Mouse (Mus musculus): Measurements from ENCODE around the gene Rps11.
"Not testable (repeated sequence)": the region's sequence is repeated elsewhere in the genome, so short reads cannot be mapped to it uniquely, and the experiment has no call there.

The Rps11 gene

GRCm38 (mm10) chr7:45111940-45112339, 12.3 kb downstream of the Rps11 start:
- no peak for DNase-seq (ENCODE audit: extremely low spot score, low read depth, low spot score)

GRCm38 (mm10) chr7:45110089-45110488, 14.2 kb downstream of the Rps11 start:
- not testable (repeated sequence) for DNase-seq (ENCODE audit: extremely low spot score, low read depth, low spot score)

DNA sequence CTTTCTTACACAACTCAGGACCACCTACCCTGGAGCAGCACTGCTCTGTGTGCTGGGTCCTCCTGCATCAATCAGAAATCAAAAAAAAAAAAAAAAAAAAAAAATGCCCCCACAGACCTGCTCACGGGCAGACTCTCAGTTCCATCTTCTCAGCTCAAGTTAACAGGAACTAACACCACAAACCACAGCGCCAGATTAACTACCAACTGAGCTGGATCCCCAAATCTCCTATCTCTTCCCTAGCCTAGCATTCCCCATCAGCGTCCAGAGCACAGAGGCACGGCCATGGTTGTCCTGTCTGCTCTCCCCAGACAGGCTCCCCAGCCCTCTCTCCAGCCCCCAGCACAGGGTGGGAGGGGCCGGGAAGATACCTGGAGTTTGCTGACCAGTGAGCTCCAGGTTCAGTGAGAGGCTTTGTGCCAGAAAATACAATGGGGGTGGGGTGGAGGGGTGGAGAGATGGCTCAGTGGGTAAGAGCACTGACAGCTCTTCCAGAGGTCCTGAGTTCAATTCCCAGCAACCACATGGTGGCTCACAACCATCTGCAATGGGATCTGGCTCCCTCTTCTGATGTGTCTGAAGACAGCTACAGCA, 17.1 kb downstream of the Rps11 start:
- no peak for DNase-seq (ENCODE audit: extremely low spot score, low read depth, low spot score)

- no peak for DNase-seq (ENCODE audit: extremely low spot score, low read depth, low spot score)
Measured at GRCm38 (mm10) chr7:45106441-45106840, 17.8 kb downstream of the Rps11 start.

DNA sequence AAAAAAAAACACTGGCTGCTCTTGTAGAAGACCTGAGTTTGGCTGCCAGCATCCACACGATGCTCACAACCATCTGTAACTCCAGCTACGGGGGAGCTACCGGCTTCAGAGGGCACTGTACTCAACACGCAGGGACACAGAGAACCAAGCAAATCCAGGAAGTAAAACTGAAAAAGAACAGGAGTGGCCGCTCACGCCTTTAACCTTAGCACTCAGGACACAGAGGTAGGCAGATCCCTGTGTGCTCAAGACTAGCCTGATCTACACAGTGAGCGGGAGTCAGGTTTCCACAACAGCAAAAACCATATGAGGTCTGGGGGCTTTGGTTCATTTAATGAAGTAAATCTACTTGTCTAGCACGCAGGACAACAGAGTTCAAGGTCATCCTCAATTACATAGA, 18.7 kb downstream of the Rps11 start:
- no peak for DNase-seq (ENCODE audit: extremely low spot score, low read depth, low spot score)

DNA sequence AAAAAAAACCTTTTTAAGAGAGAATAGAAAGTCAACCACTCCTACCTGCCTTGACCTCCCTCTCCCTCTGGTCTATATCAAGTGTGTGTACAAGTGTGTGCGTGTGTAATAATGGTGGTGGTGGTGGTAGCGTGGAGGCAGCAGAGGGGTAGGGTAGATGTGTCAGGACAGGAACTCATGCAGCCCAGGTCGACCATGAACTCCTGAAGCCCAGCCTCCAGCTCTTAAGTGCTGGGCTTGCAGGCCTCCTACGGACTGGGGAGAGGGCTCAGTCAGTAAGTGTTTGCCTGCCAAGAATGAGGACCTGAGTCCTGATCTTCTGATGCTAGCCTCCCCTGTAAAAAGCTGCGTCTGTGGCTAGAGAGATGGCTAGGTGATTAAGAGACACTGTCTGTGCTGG, 19.3 kb downstream of the Rps11 start:
- no peak for DNase-seq (ENCODE audit: extremely low spot score, low read depth, low spot score)

DNA sequence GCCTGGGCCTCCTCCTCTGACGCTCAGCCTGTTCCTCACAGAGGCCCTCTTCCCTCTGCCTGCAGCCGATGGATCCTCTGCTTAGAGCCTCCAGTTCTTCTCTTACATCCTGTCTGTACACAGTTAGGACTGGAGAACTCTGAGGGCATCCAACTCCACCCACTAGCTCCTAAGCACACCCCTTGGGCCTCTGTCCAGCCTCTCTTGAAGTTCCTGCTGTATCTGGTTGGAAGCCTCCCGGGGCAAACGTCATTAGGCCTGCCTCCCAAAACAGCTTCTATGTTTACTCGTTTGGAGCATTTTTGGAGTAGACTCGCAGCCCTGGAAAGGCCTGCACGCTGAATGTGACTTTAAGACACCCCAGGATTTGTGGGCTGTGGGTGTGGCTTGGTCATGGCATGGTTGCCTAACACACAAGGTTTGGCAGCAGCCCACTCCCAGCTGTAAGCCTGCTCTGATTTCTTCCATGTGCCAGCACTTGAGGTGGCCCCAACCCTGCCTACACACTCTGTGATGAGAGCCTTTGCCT, 20.5 kb downstream of the Rps11 start, which contains the start of gene Fcgrt:
Fcgrt (minus strand) TSS at position 200 of the 529 bp plus-strand sequence.
- no peak for DNase-seq (ENCODE audit: extremely low spot score, low read depth, low spot score)

DNA sequence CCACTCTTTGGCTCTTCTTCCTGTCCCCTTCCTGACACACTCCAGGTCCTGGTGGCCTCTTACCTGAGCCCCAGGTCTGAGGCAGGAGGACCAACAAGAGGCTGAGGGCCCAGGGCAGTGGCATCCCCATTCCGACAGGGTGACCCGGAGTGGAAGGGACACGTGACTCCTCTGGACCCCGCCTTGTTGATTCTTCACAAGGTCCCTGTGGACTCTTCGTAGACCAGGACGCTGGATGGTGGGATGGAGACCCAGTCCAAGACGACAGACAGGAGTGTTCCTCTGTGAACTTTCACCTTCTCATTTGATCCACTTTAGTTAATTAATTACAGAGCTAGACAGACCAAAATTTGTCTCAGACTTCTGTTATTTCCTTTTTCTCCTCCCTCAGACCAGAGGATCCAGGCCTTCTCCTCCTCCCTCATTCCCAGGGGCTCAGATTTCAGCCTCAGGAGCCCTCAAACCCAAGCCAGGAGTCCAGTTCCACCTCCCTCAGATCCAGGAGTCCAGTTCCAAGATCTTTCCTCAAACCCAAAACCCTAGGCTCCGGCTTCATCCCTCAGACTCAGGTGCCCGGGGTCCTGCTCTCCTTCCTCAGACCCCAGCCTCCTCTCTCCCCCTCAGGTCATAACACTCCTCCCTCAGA, 21.2 kb downstream of the Rps11 start:
- no peak for DNase-seq (ENCODE audit: extremely low spot score, low read depth, low spot score)

DNA sequence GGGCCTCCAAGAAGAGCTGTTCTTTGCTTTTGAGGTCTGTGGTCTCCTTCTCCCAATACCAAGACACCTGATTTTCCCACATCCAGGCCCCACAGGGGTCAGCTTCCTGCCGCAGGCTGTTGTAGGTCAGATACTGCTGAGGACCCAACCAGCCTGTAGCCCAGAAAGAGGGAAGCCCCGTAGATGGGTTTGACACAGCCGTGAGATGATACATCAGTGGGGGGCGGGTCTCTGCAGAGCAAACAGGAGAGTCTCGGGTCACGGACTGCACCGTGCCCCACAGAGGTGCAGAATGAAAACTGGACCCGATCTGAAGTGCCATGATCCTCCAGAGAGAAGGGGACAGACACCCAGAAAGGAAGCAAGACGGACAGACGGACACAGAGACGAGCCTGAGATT, 21.8 kb downstream of the Rps11 start:
- no peak for DNase-seq (ENCODE audit: extremely low spot score, low read depth, low spot score)

DNA sequence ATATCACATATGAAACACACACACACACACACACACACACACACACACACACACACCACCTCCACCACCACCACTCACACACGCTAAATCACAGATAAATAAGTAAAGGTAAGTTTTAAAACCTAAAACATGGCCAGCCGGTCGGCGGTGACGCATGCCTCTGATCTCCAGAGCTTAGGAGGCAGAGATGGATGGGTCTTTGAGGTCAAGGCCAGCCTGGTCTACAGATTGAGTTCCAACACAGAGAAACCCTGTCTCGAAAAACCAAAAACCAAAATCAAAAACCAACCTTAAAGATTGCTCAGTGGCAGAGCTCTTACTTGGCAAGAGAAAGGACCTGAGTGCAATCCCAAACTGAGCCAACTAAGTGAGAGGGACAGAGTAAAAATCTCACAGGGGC, 24.2 kb downstream of the Rps11 start:
- no peak for DNase-seq (ENCODE audit: extremely low spot score, low read depth, low spot score)

- no peak for DNase-seq (ENCODE audit: extremely low spot score, low read depth, low spot score)
Measured at GRCm38 (mm10) chr7:45098541-45099240, 25.5 kb downstream of the Rps11 start.

- DNase-seq (ENCODE audit: extremely low spot score, low read depth, low spot score) = no peak
Measured at GRCm38 (mm10) chr7:45097479-45097878, 26.8 kb downstream of the Rps11 start.

- not testable (repeated sequence) for DNase-seq (ENCODE audit: extremely low spot score, low read depth, low spot score)
Measured at GRCm38 (mm10) chr7:45095965-45096364, 28.3 kb downstream of the Rps11 start.

DNA sequence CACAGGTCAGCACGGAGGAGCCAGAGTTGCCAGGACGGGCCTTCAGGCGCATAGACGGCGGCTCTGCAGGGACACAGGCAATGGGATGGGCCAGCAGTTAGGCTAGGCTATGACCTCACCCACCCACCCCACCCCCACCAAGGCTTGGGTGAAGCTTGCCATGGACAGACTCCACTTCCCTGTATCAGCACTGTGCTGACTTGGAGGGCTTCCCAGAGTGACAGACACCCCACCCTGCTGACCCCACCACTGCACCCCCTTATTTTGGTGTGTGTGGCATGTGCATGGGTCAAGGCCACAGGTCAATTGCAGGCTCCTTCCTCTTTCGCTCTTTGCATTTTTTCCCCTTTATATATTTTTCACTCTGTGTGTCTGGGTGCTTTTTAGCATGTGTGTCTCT, 28.9 kb downstream of the Rps11 start:
- no peak for DNase-seq (ENCODE audit: extremely low spot score, low read depth, low spot score)

- no peak for DNase-seq (ENCODE audit: extremely low spot score, low read depth, low spot score)
Measured at GRCm38 (mm10) chr7:45094121-45094520, 30.1 kb downstream of the Rps11 start.

DNA sequence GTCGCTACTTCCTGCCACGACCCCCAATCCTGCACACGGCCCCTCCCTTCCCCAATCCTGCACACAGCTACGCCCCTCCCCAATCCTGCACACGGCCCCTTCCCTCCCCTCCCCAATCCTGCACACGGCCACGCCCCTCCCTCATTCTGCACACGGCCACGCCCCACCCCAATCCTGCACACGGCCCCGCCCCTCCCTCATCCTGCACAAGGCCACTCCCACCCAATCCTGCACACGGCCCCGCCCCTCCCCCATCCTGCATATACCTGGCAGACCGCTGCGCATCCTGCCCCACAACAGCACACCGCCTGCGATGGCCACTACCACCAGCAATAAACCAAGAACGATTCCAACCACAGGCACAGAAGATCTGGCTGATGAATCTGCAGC, 30.7 kb downstream of the Rps11 start:
- no peak for DNase-seq (ENCODE audit: extremely low spot score, low read depth, low spot score)

GRCm38 (mm10) chr7:45092828-45093515, 31.3 kb downstream of the Rps11 start:
- no peak for DNase-seq (ENCODE audit: extremely low spot score, low read depth, low spot score)

DNA sequence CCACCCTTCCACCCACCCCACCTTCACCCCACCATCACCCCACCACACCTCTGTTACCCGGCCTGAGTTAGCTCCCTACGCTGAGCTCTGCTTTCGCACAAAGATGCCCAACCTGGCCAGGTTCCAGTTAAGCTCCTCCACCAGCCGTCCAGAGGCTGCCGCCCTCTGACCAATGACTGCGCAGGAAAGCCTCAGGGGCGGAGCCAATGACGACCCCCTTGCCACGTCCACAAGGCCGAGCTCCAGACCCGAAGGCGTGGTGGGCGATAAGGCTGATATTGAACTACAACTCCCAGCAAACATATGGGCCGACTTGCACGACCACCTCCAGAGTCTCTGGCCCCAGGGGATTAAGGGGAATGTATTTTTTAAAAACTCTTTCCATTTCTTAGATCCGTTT, 32.2 kb downstream of the Rps11 start, which contains the start of gene Rcn3:
Rcn3 (minus strand) TSS at position 174 of the 400 bp plus-strand sequence.
- peak; percentile 90 for DNase-seq (ENCODE audit: extremely low spot score, low read depth, low spot score)

DNA sequence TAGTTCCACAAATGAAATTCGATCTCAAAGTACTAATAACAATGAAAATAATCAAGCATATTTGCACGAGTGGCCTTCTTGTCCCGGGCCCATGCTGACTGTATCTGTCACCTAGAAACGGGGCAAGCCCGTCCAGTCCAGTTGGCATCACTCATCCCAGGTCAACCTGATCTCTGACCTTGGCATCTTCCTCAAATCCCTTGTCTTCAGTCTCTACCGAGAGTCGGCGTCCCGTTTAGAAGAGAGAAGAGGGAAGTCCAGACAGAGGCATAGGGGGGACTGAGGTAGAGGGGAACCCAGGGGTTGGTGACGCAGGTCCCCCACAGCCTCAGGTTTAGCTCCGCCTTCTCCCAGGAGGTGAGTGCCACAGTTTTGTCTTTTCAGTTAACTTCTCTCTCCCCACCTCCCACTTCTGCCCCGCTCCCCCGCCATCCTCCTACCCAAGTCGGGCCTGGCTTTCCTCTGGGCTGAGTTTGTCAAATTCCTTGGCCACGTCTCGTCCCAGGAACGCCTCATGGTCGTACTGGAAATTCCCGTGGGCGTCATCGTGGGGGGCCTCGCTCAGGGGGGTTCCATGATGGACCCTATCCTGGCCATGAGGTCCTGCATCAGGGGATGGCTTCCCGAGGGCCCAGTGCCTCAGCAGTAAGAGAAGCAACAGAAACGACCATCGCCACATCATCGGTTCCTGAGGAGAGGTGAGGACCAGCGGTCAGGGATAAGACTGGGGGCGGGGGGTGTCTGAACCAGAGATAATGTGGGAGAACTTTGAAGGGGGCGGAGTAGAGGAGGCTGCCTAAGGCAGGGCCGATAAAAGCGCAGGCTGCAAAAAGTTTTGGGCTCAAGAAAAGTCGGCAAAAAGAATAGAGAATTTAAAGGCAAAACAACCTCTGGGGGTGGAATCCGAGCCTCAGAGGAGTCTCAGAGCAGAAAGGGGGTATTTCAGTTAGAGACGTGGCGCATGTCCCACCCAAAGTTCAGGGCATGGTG, 32.9 kb downstream of the Rps11 start:
- DNase-seq (ENCODE audit: extremely low spot score, low read depth, low spot score) = no peak

All from hindlimb bud, embryonic 11.5 days (tissue).